Mouse (Mus musculus) midbrain, embryonic 14.5 days (tissue): Measurements from ENCODE around the gene Slc45a2. TPM values are rescaled to one million over a fixed set of nuclear protein-coding genes. Genes with fewer than 3 reads are reported as not detected.

ENCODE experiments used
- ATAC-seq: fragments of 200-750 bp; cut with Nextera tagmentation; 2 replicates; pipeline ENCODE4 v1.8.0; 2017; ENCODE audit warnings: moderate number of reproducible peaks, moderate library complexity; ENCODE audit not compliant: low FRiP score, low TSS enrichment
- DNase-seq: peaks from one replicate; pipeline ENCODE4 v3.0.0-alpha.2; 2015
- H3K27ac ChIP-seq: fragments of 300-500 bp; sonication (generic); replicated peaks from 2 replicates; pipeline ENCODE4 v1.5.1; 2014; ENCODE audit warnings: mild to moderate bottlenecking, low read depth, low read length, moderate library complexity
- H3K27me3 ChIP-seq: fragments of 300-500 bp; sonication (generic); 2 replicates; pipeline ENCODE4 v1.6.1; 2014; ENCODE audit warnings: low read length, control low read depth, mixed read lengths; ENCODE audit not compliant: control insufficient read depth, insufficient read depth
- H3K36me3 ChIP-seq: fragments of 300-500 bp; sonication (generic); 2 replicates; pipeline ENCODE4 v1.6.1; 2014; ENCODE audit warnings: low read length, control low read depth; ENCODE audit not compliant: control insufficient read depth, insufficient read depth
- H3K4me1 ChIP-seq: fragments of 300-500 bp; sonication (generic); 2 replicates; pipeline ENCODE4 v1.6.1; 2014; ENCODE audit warnings: mild to moderate bottlenecking, antibody characterized with exemption, low read length, control low read depth; ENCODE audit not compliant: control insufficient read depth, insufficient read depth
- H3K4me2 ChIP-seq: fragments of 300-500 bp; sonication (generic); 2 replicates; pipeline ENCODE4 v1.6.1; 2014; ENCODE audit warnings: mild to moderate bottlenecking, low read length, moderate library complexity
- H3K4me3 ChIP-seq: fragments of 300-500 bp; sonication (generic); replicated peaks from 2 replicates; pipeline ENCODE4 v1.5.1; 2014; ENCODE audit warnings: low read depth, low read length
- H3K9ac ChIP-seq: fragments of 300-500 bp; sonication (generic); replicated peaks from 2 replicates; pipeline ENCODE4 v1.6.1; 2014; ENCODE audit warnings: mild to moderate bottlenecking, low read length, moderate library complexity
- H3K9me3 ChIP-seq: fragments of 300-500 bp; sonication (generic); 2 replicates; pipeline ENCODE4 v1.6.1; 2016; ENCODE audit warnings: low read length, control low read depth, mixed read lengths; ENCODE audit not compliant: control insufficient read depth
- WGBS: fragments of 180-500 bp; shearing (Covaris S2); extraction: QIAGEN DNeasy Blood & Tissue Kit; methylation state at CpG from one replicate; pipeline ENCODE4 v1.1.7; 2014; 5-methylcytosine and 5-hydroxymethylcytosine counted together
- polyA plus RNA-seq: library from polyadenylated mRNA; unstranded; fragments of >200 nt; fragmentation: Nextera tagmentation; extraction: Ambion mirVana; gene quantifications from 2 replicates; pipeline ENCODE4 v1.2.1, GENCODE M21; 2014

Gene Slc45a2
- polyA plus RNA-seq, 1 experiment from 2014 or later, result not detected

- Histone ChIP-seq H3K4me1 (peaks cover 7% of the 10 kb centered on the region), H3K4me2 (no peak overlapping the region), H3K27me3 (peaks cover 21% of the 10 kb centered on the region), H3K27ac (no peak overlapping the region), H3K9me3 (no peaks in the 10 kb centered on the region), H3K9ac (no peak overlapping the region), H3K4me3 (no peak overlapping the region), H3K36me3 (no peaks in the 10 kb centered on the region)
- no peak for ATAC-seq
- DNase-seq, result no peak
- WGBS, result 87% methylated on average over 2 of the region's 2 CpGs
Measured at GRCm38 (mm10) chr15:11041229-11041628, 40.7 kb downstream of the Slc45a2 start.

GRCm38 (mm10) chr15:11042828-11043227 is 42.3 kb downstream of the Slc45a2 start:
- H3K4me2 ChIP-seq, result no peak overlapping the region
- DNase-seq, result no peak
- H3K9ac ChIP-seq, result no peak overlapping the region
- H3K36me3 ChIP-seq, result no peaks in the 10 kb centered on the region
- H3K27ac ChIP-seq, result no peak overlapping the region
- no peaks in the 10 kb centered on the region for H3K4me1 ChIP-seq
- H3K27me3 ChIP-seq, result peaks cover 5% of the 10 kb centered on the region
- H3K4me3 ChIP-seq, result no peak overlapping the region
- WGBS, result 90% methylated on average over 5 of the region's 5 CpGs
- H3K9me3 ChIP-seq, result no peaks in the 10 kb centered on the region
- no peak for ATAC-seq

GRCm38 (mm10) chr15:11053678-11054439 is 53.3 kb downstream of the Slc45a2 start:
- no peaks in the 10 kb centered on the region; the same call in 1 of the 2 replicates for H3K4me1 ChIP-seq
- DNase-seq (peak; percentile 46), ATAC-seq (peak; percentile 67; the same call in 1 of the 2 replicates)
- H3K4me3 ChIP-seq, result no peak overlapping the region
- 9% methylated on average over 10 of the region's 10 CpGs for WGBS
- H3K9ac ChIP-seq, result no peak overlapping the region
- no peaks in the 10 kb centered on the region for H3K9me3 ChIP-seq
- no peaks in the 10 kb centered on the region for H3K27me3 ChIP-seq
- no peak overlapping the region for H3K27ac ChIP-seq
- H3K36me3 ChIP-seq, result no peaks in the 10 kb centered on the region
- H3K4me2 ChIP-seq, result no peak overlapping the region

- H3K27ac ChIP-seq, result no peak overlapping the region
- 48% methylated on average over 7 of the region's 7 CpGs for WGBS
- no peaks in the 10 kb centered on the region for H3K27me3 ChIP-seq
- H3K4me1 ChIP-seq, result no peaks in the 10 kb centered on the region; the same call in 1 of the 2 replicates
- no peak overlapping the region for H3K4me3 ChIP-seq
- no peaks in the 10 kb centered on the region for H3K36me3 ChIP-seq
- DNase-seq (no peak), ATAC-seq (no peak)
- H3K9ac ChIP-seq, result no peak overlapping the region
- H3K9me3 ChIP-seq, result no peaks in the 10 kb centered on the region
- H3K4me2 ChIP-seq, result no peak overlapping the region
Measured at GRCm38 (mm10) chr15:11054440-11055080, 54.0 kb downstream of the Slc45a2 start.

GRCm38 (mm10) chr15:11062903-11063302 is 62.4 kb downstream of the Slc45a2 start:
- no peak overlapping the region for H3K4me3 ChIP-seq
- DNase-seq, result no peak
- no peaks in the 10 kb centered on the region for H3K27me3 ChIP-seq
- H3K36me3 ChIP-seq, result no peaks in the 10 kb centered on the region
- H3K27ac ChIP-seq, result no peak overlapping the region
- H3K4me1 ChIP-seq, result peaks cover 26% of the 10 kb centered on the region
- no peak for ATAC-seq
- no peak overlapping the region for H3K4me2 ChIP-seq
- WGBS, result 97% methylated on average over 1 of the region's 1 CpGs
- H3K9me3 ChIP-seq, result no peaks in the 10 kb centered on the region
- no peak overlapping the region for H3K9ac ChIP-seq

GRCm38 (mm10) chr15:11064160-11064557 is 63.6 kb downstream of the Slc45a2 start:
- H3K4me2 ChIP-seq, result no peak overlapping the region
- no peaks in the 10 kb centered on the region for H3K9me3 ChIP-seq
- WGBS, result 8% methylated on average over 2 of the region's 2 CpGs
- H3K4me1 ChIP-seq, result peaks cover 26% of the 10 kb centered on the region
- no peaks in the 10 kb centered on the region for H3K27me3 ChIP-seq
- H3K36me3 ChIP-seq, result no peaks in the 10 kb centered on the region
- H3K9ac ChIP-seq, result no peak overlapping the region
- no peak for ATAC-seq
- DNase-seq, result no peak
- H3K27ac ChIP-seq, result no peak overlapping the region
- H3K4me3 ChIP-seq, result no peak overlapping the region

DNA sequence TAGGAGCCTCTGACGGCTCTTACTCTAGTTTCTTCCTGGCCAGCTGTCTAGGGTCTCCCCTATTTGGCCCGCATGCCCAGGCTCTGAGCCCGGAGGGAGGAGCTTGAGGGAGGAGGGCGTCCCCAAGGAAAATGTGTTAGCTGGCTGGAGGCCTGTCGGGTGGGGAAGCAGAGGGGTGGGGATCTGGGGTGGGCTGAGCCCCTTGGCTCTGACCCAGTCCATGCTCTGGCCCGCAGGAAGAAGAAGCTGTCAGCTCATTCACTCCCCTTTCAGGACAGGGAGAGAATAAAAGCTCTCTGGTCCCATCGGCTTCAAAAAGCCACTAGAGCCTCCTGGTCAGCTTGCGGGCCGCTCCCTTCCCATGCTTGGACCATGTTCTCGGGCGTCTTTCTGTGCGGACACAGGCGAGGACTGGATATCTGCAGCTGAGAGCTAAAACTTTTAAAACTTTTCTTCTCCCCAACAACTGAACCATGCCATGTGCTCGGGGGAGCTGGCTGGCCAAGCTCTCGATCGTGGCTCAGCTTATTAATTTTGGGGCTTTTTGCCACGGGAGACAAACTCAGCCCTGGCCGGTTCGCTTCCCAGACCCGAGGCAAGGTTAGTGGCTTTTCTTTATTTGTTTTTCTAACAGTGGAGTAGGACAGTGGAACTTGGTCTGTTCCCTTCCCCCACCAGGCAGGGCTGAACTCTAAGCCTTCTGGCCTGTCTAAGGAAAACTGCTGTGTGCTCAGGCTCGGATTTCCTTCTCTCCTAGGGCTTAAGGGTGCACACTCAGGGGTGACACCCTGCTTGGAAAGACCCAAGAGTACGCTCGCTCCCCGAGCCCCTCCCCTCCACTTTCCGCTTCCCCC is 64.3 kb downstream of the Slc45a2 start, which contains the start of gene Adamts12:
TSS of gene Adamts12 (plus strand) at position 233 of the 854 bp plus-strand sequence.
- Histone ChIP-seq H3K9me3 (no peaks in the 10 kb centered on the region), H3K36me3 (no peaks in the 10 kb centered on the region), H3K9ac (peak within 1 kb of the TSS; percentile 27), H3K4me2 (peak within 1 kb of the TSS; percentile 54), H3K4me3 (peak within 1 kb of the TSS; percentile 23), H3K4me1 (peaks cover 26% of the 10 kb centered on the region), H3K27ac (peak within 1 kb of the TSS; percentile 20; the same call in 1 of the 2 replicates), H3K27me3 (no peaks in the 10 kb centered on the region)
- DNase-seq, result peak; percentile 73
- WGBS, result 2% methylated on average over 25 of the region's 25 CpGs
- peak; percentile 79 for ATAC-seq

GRCm38 (mm10) chr15:11065528-11066171 is 65.1 kb downstream of the Slc45a2 start:
- DNase-seq (no peak), ATAC-seq (peak; percentile 44; the same call in 1 of the 2 replicates)
- Histone ChIP-seq H3K36me3 (no peaks in the 10 kb centered on the region), H3K9me3 (no peaks in the 10 kb centered on the region), H3K9ac (peak overlapping the region; percentile 9; the same call in 1 of the 2 replicates), H3K27ac (no peak overlapping the region), H3K4me2 (peak overlapping the region; percentile 54), H3K4me1 (peaks cover 26% of the 10 kb centered on the region), H3K27me3 (no peaks in the 10 kb centered on the region), H3K4me3 (peak overlapping the region; percentile 23)
- 10% methylated on average over 9 of the region's 9 CpGs for WGBS
